Mouse (Mus musculus) liver, embryonic 15.5 days (tissue): ENCODE results near the gene Vsnl1. TPM values are rescaled to one million over a fixed set of nuclear protein-coding genes. Genes with fewer than 3 reads are reported as not detected.

Experiments
- ATAC-seq: fragments of 200-750 bp; cut with Nextera tagmentation; 2 replicates; pipeline ENCODE4 v1.8.0; 2017; ENCODE audit warnings: moderate number of reproducible peaks, mild to moderate bottlenecking, moderate library complexity; ENCODE audit not compliant: insufficient read depth
- H3K27ac ChIP-seq: fragments of 300-500 bp; sonication (generic); replicated peaks from 2 replicates; pipeline ENCODE4 v1.5.1; 2015; ENCODE audit warnings: mild to moderate bottlenecking, inconsistent platforms
- H3K27me3 ChIP-seq: fragments of 300-500 bp; sonication (generic); 2 replicates; pipeline ENCODE4 v1.6.1; 2015; ENCODE audit warnings: mild to moderate bottlenecking, inconsistent platforms
- H3K36me3 ChIP-seq: fragments of 300-500 bp; sonication (generic); replicated peaks from 2 replicates; pipeline ENCODE4 v1.6.1; 2015; ENCODE audit warnings: moderate library complexity, mild to moderate bottlenecking, inconsistent platforms
- H3K4me1 ChIP-seq: fragments of 300-500 bp; sonication (generic); replicated peaks from 2 replicates; pipeline ENCODE4 v1.6.1; 2015; ENCODE audit warnings: inconsistent platforms
- H3K4me2 ChIP-seq: fragments of 300-500 bp; sonication (generic); 2 replicates; pipeline ENCODE4 v1.6.1; 2015; ENCODE audit warnings: moderate library complexity, mild to moderate bottlenecking, inconsistent platforms
- H3K4me3 ChIP-seq: fragments of 300-500 bp; sonication (generic); replicated peaks from 2 replicates; pipeline ENCODE4 v1.5.1; 2015; ENCODE audit warnings: mild to moderate bottlenecking, inconsistent platforms
- H3K9ac ChIP-seq: fragments of 300-500 bp; sonication (generic); 2 replicates; pipeline ENCODE4 v1.6.1; 2015; ENCODE audit warnings: moderate library complexity, mild to moderate bottlenecking, inconsistent platforms
- H3K9me3 ChIP-seq: fragments of 300-500 bp; sonication (generic); replicated peaks from 2 replicates; pipeline ENCODE4 v1.6.1; 2016; ENCODE audit warnings: inconsistent platforms
- WGBS: fragments of 180-500 bp; shearing (Covaris S2); methylation state at CpG from one replicate; pipeline ENCODE4 v1.1.7; 2015; ENCODE audit warnings: mixed read lengths; ENCODE audit not compliant: insufficient replicate concordance; 5-methylcytosine and 5-hydroxymethylcytosine counted together
- microRNA-seq: library from miRNA; unstranded; fragments of <30 nt; microRNA quantifications from one replicate; pipeline ENCODE4, GENCODE M21; 2016
- polyA plus RNA-seq: library from polyadenylated mRNA; unstranded; fragments of >200 nt; fragmentation: Nextera tagmentation; extraction: Ambion mirVana; gene quantifications from 2 replicates; pipeline ENCODE4 v1.2.1, GENCODE M21; 2015

Vsnl1 gene
- polyA plus RNA-seq, 1 experiment from 2014 or later: 0.07 TPM

- ATAC-seq: no peak
- no peaks in the 10 kb centered on the region for H3K9me3 ChIP-seq
- H3K4me3 ChIP-seq: no peak overlapping the region
- no peaks in the 10 kb centered on the region for H3K4me1 ChIP-seq
- 85% methylated on average over 2 of the region's 2 CpGs for WGBS
- peaks cover 73% of the 10 kb centered on the region for H3K36me3 ChIP-seq
- H3K9ac ChIP-seq: no peak overlapping the region
- H3K27ac ChIP-seq: no peak overlapping the region
- H3K27me3 ChIP-seq: no peaks in the 10 kb centered on the region
- H3K4me2 ChIP-seq: no peak overlapping the region
These were observed 159.8 kb downstream of the Vsnl1 start for GRCm38 (mm10) chr12:11276632-11277031.

Small RNA genes lying within 50 kb of the gene (microRNA-seq; reads per million reads assigned to microRNA genes)
- not detected for gene Mir7675

Other genes with a start within 250 kb of the Vsnl1 start
- not detected in 2 replicates for gene Msgn1, start 227.6 kb downstream of the Vsnl1 start, polyA plus RNA-seq
- 8.7 and 9.4 TPM in 2 replicates for gene Gen1, start 170.8 kb downstream of the Vsnl1 start, polyA plus RNA-seq
- gene Smc6, start 170.7 kb downstream of the Vsnl1 start, polyA plus RNA-seq: 55.8 and 71.4 TPM in 2 replicates
- not detected in 2 replicates for gene Rad51ap2, start 19.5 kb upstream of the Vsnl1 start, polyA plus RNA-seq